Mouse (Mus musculus): ENCODE data around the gene Ckb. TPM values are rescaled to one million over a fixed set of nuclear protein-coding genes. Genes with fewer than 3 reads are reported as not detected.

Gene Ckb
- total and polyA plus RNA-seq, 3 experiments: 0.08 TPM; not detected in 2

GRCm38 (mm10) chr12:111674850-111675486, 2.8 kb upstream of the Ckb start (continued):
- TF ChIP-seq CHD2 (IDR thresholded peaks at IDR 0.05; ENCODE audit: low read length): peak; percentile 71
- no peak for TF ChIP-seq RAD21 (IDR thresholded peaks at IDR 0.05; ENCODE audit: low read depth, low read length)
- TF ChIP-seq GATA1 (IDR thresholded peaks at IDR 0.05; ENCODE audit: low read depth, low read length): peak; percentile 93
- no peak for TF ChIP-seq TBP (IDR thresholded peaks at IDR 0.05; ENCODE audit: low read depth, low read length)
- TF ChIP-seq SMC3 (IDR thresholded peaks at IDR 0.05; ENCODE audit: low read depth, low read length): 0 out of 2 replicates have a peak, but pooled peaks have one; percentile 15
- TF ChIP-seq ELF1 (IDR thresholded peaks at IDR 0.05; ENCODE audit: low read depth, low read length): peak; percentile 72; the same call in 1 of the 2 replicates
- TF ChIP-seq POLR2A (IDR thresholded peaks at IDR 0.05; ENCODE audit: control insufficient read depth in 1 of 2, insufficient read depth in 1 of 2, low read depth in 1 of 2, low read length in 2 of 2, poor library complexity in 1 of 2): no peak
- TF ChIP-seq NELFE (IDR thresholded peaks at IDR 0.05; ENCODE audit: low read depth, low read length): peak; percentile 30; the same call in 1 of the 2 replicates
- TF ChIP-seq CHD1 (IDR thresholded peaks at IDR 0.05; ENCODE audit: low read depth, low read length): no peak
- no peak for TF ChIP-seq POLR2AphosphoS2 (IDR thresholded peaks at IDR 0.05; ENCODE audit: low read length)
- TF ChIP-seq MXI1 (IDR thresholded peaks at IDR 0.05; ENCODE audit: low read depth, low read length): peak; percentile 51; the same call in 1 of the 2 replicates
- no peak for TF ChIP-seq USF1 (IDR thresholded peaks at IDR 0.05; ENCODE audit: low read depth, low read length)
- peak; percentile 77 for TF ChIP-seq TCF12 (IDR thresholded peaks at IDR 0.05; ENCODE audit: low read depth, low read length)

- H3K4me1 ChIP-seq (ENCODE audit: control insufficient read depth in 1 of 2, insufficient read depth in 2 of 2, low read length in 2 of 2): peaks cover 8 to 17% of the 10 kb centered on the region in 2 experiments
- no peak overlapping the region for H3K27ac ChIP-seq (ENCODE audit: control insufficient read depth, low read depth, low read length)
- TF ChIP-seq GATA1 (IDR thresholded peaks at IDR 0.05; ENCODE audit: low read depth, low read length) (no peak), POLR2A (IDR thresholded peaks at IDR 0.05; ENCODE audit: control insufficient read depth in 1 of 2, insufficient read depth in 1 of 2, low read depth in 1 of 2, low read length in 2 of 2, poor library complexity in 1 of 2) (no peak), UBTF (IDR thresholded peaks at IDR 0.05; ENCODE audit: borderline replicate concordance, insufficient read depth, low read depth, low read length) (no peak), ZMIZ1 (IDR thresholded peaks at IDR 0.05; ENCODE audit: low read depth, low read length) (no peak), NELFE (IDR thresholded peaks at IDR 0.05; ENCODE audit: low read depth, low read length) (no peak), NRF1 (IDR thresholded peaks at IDR 0.05; ENCODE audit: insufficient read depth, low read depth, low read length, poor library complexity, severe bottlenecking) (no peak), MXI1 (IDR thresholded peaks at IDR 0.05; ENCODE audit: low read depth, low read length) (no peak), EP300 (IDR thresholded peaks at IDR 0.05; ENCODE audit: low read depth in 1 of 2, low read length in 2 of 2) (no peak), MAFK (IDR thresholded peaks at IDR 0.05; ENCODE audit: borderline replicate concordance, low read depth, low read length) (no peak), BHLHE40 (IDR thresholded peaks at IDR 0.05; ENCODE audit: borderline replicate concordance, low read depth, low read length) (no peak), JUND (IDR thresholded peaks at IDR 0.05; ENCODE audit: low read depth, low read length) (no peak), MEF2A (IDR thresholded peaks at IDR 0.05; ENCODE audit: extremely low read depth, insufficient replicate concordance, low read depth, low read length, poor library complexity, severe bottlenecking) (no peak), TAL1 (IDR thresholded peaks at IDR 0.05; ENCODE audit: low read length) (no peak), TBP (IDR thresholded peaks at IDR 0.05; ENCODE audit: low read depth, low read length) (no peak)
- no peak for DNase-seq (ENCODE audit: low read depth, low spot score)
- no peaks in the 10 kb centered on the region for H3K9me3 ChIP-seq (replicated peaks; ENCODE audit: insufficient read depth, low read length)
- H3K27me3 ChIP-seq (ENCODE audit: control insufficient read depth in 1 of 2, insufficient read depth in 2 of 2, low read length in 2 of 2): no peaks in the 10 kb centered on the region
- no peak overlapping the region for H3K9ac ChIP-seq (ENCODE audit: control insufficient read depth, low read depth, low read length, poor library complexity, severe bottlenecking)
- H3K4me3 ChIP-seq (ENCODE audit: control insufficient read depth in 1 of 2, insufficient read depth in 1 of 2, low read depth in 2 of 2, low read length in 2 of 2): no peak overlapping the region
- H3K79me2 ChIP-seq (ENCODE audit: control insufficient read depth, insufficient read depth, low read length, poor library complexity): peaks cover under 1% of the 10 kb centered on the region; the same call in 1 of the 2 replicates
- peaks cover 0 to 12% of the 10 kb centered on the region in 2 experiments; a peak in 2 of 4 replicates for H3K36me3 ChIP-seq (ENCODE audit: control insufficient read depth in 1 of 2, insufficient read depth in 2 of 2, low read length in 2 of 2)
Measured at GRCm38 (mm10) chr12:111672581-111672980, 443 bp upstream of the Ckb start.
